Mouse (Mus musculus): ENCODE data around the gene Shisal1. TPM values are rescaled to one million over a fixed set of nuclear protein-coding genes. Genes with fewer than 3 reads are reported as not detected.

The Shisal1 gene
- polyA plus RNA-seq, 1 experiment: 0.30 TPM

DNA sequence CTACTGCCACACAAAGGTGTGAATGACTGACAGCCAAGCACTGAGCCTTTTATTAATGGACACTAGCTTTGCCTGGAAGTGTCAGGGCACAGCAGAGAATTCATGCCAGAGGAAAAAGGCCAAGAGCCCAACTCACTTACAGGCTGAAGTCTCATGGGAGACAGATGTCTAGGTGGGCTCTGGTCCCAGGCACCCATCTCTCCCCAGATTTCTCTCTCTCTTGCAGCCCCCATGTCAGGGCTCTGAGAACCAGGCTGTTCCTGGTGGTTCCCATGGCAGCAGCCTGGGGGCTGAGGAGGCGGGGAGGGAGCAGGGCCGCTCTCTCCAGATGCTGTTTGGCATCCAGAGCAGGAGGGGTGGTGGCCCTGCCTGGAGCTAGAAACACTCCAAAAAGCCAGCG, 38.3 kb downstream of the Shisal1 start:
- Histone ChIP-seq H3K9me3 (replicated peaks; ENCODE audit: control insufficient read depth, insufficient read depth, low read length, poor library complexity, severe bottlenecking) (no peaks in the 10 kb centered on the region), H3K9ac (ENCODE audit: low read depth, poor library complexity, severe bottlenecking) (no peak overlapping the region), H3K4me1 (ENCODE audit: control insufficient read depth, insufficient read depth, low read length) (peaks cover 4% of the 10 kb centered on the region), H3K36me3 (ENCODE audit: control insufficient read depth, insufficient read depth, low read length, poor library complexity, severe bottlenecking) (no peaks in the 10 kb centered on the region), H3K4me3 (ENCODE audit: low read depth, low read length) (no peak overlapping the region), H3K27me3 (ENCODE audit: control insufficient read depth, insufficient read depth, low read length, poor library complexity, severe bottlenecking) (no peaks in the 10 kb centered on the region), H3K27ac (ENCODE audit: insufficient read depth, low read length) (no peak overlapping the region)
- no peak for TF ChIP-seq EP300 (IDR thresholded peaks at IDR 0.05; ENCODE audit: insufficient read depth, low read depth, low read length)
- TF ChIP-seq POLR2A (IDR thresholded peaks at IDR 0.05; ENCODE audit: insufficient read depth, low read length): no peak
- TF ChIP-seq CTCF (IDR thresholded peaks at IDR 0.05; ENCODE audit: low read depth, low read length): no peak

DNA sequence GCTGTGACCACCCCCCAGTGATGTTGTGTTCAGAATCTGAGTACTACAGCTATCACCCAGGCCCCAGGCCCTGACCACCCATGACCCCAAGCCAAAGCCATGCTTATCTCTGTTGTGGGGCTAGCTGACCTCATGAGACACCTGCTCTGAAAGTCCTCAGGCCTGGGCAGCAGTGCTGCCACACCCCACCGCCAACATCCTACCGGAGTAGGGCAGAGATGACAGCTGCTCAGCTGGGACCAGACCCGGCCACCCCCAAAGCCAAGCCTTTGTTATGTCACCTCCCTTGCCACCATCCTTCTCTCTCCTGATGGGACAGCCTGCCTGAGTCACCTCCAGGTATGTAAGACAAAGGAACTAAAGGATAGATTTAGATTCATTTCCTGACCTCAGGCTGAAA, 41.1 kb downstream of the Shisal1 start:
- TF ChIP-seq CTCF (IDR thresholded peaks at IDR 0.05; ENCODE audit: low read depth, low read length) (no peak), POLR2A (IDR thresholded peaks at IDR 0.05; ENCODE audit: insufficient read depth, low read length) (no peak), EP300 (IDR thresholded peaks at IDR 0.05; ENCODE audit: insufficient read depth, low read depth, low read length) (no peak)
- Histone ChIP-seq H3K4me1 (ENCODE audit: control insufficient read depth, insufficient read depth, low read length) (peaks cover 2% of the 10 kb centered on the region), H3K36me3 (ENCODE audit: control insufficient read depth, insufficient read depth, low read length, poor library complexity, severe bottlenecking) (no peaks in the 10 kb centered on the region), H3K9me3 (replicated peaks; ENCODE audit: control insufficient read depth, insufficient read depth, low read length, poor library complexity, severe bottlenecking) (no peaks in the 10 kb centered on the region), H3K9ac (ENCODE audit: low read depth, poor library complexity, severe bottlenecking) (no peak overlapping the region), H3K27ac (ENCODE audit: insufficient read depth, low read length) (no peak overlapping the region), H3K27me3 (ENCODE audit: control insufficient read depth, insufficient read depth, low read length, poor library complexity, severe bottlenecking) (no peaks in the 10 kb centered on the region), H3K4me3 (ENCODE audit: low read depth, low read length) (no peak overlapping the region)

DNA sequence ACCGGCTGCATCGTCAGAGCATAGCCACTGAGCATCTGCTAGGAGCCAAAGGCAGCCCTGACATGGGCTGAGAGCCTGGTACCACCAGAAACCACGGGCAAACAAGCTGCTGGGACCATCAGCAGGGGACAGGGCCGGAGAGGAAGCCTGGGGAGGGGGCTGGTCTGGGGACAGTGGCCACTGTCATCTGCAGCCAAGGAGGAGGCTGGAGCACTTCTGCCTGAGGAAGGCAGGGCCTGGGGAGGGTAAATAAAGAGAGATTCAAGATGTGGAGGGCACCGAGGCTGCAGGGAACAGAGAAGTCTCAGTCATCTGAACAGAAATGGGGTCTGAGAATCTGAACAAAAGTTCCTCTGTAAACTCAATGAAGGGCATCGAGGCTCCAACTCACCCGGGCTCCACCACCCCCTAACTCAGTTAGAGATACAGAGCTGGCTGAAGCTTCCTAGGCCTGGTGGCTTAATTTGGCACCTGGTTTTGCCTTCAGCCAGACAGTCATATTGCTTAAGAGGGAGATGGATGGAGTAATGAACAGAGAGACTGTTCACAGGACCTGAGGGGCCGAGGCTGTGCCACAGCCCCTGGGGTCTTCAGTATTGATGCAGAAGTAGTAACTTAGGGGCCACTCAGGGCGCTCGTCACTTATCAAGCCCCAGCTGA, 43.3 kb downstream of the Shisal1 start:
- no peak for TF ChIP-seq POLR2A (IDR thresholded peaks at IDR 0.05; ENCODE audit: insufficient read depth, low read length)
- no peak for TF ChIP-seq EP300 (IDR thresholded peaks at IDR 0.05; ENCODE audit: insufficient read depth, low read depth, low read length)
- TF ChIP-seq CTCF (IDR thresholded peaks at IDR 0.05; ENCODE audit: low read depth, low read length): no peak
- no peak overlapping the region for H3K27ac ChIP-seq (ENCODE audit: insufficient read depth, low read length)
- H3K27me3 ChIP-seq (ENCODE audit: control insufficient read depth, insufficient read depth, low read length, poor library complexity, severe bottlenecking): no peaks in the 10 kb centered on the region

DNA sequence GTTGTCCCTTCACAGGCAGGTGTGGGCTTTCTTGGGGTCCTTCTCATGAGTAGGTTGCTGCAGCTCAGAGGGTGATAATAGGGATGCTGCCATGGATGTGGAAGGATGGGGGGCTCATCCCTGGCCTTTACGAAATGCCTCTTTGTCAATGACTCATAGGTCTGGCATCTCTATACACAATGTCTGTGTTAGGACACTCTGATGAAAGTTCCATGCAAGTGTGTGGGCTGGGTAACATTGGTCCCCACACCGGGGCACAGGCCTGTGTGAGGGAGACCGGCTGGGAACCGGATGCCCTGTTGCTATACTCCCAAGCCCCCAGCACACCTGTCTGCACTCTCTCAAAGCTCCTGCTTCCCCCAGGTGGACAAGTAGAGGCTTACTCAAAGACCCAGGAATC, 48.3 kb downstream of the Shisal1 start:
- Histone ChIP-seq H3K4me1 (ENCODE audit: control insufficient read depth, insufficient read depth, low read length) (peaks cover 4% of the 10 kb centered on the region), H3K9ac (ENCODE audit: low read depth, poor library complexity, severe bottlenecking) (no peak overlapping the region), H3K27me3 (ENCODE audit: control insufficient read depth, insufficient read depth, low read length, poor library complexity, severe bottlenecking) (no peaks in the 10 kb centered on the region), H3K4me3 (ENCODE audit: low read depth, low read length) (no peak overlapping the region), H3K9me3 (replicated peaks; ENCODE audit: control insufficient read depth, insufficient read depth, low read length, poor library complexity, severe bottlenecking) (no peaks in the 10 kb centered on the region), H3K36me3 (ENCODE audit: control insufficient read depth, insufficient read depth, low read length, poor library complexity, severe bottlenecking) (no peaks in the 10 kb centered on the region), H3K27ac (ENCODE audit: insufficient read depth, low read length) (no peak overlapping the region)
- no peak for TF ChIP-seq POLR2A (IDR thresholded peaks at IDR 0.05; ENCODE audit: insufficient read depth, low read length)
- no peak for TF ChIP-seq EP300 (IDR thresholded peaks at IDR 0.05; ENCODE audit: insufficient read depth, low read depth, low read length)

More for the DNA sequence above, 43.3 kb downstream of the Shisal1 start:
- peaks cover 4% of the 10 kb centered on the region for H3K4me1 ChIP-seq (ENCODE audit: control insufficient read depth, insufficient read depth, low read length)
- H3K9me3 ChIP-seq (replicated peaks; ENCODE audit: control insufficient read depth, insufficient read depth, low read length, poor library complexity, severe bottlenecking): no peaks in the 10 kb centered on the region
- no peak overlapping the region for H3K4me3 ChIP-seq (ENCODE audit: low read depth, low read length)
- H3K36me3 ChIP-seq (ENCODE audit: control insufficient read depth, insufficient read depth, low read length, poor library complexity, severe bottlenecking): no peaks in the 10 kb centered on the region
- no peak overlapping the region for H3K9ac ChIP-seq (ENCODE audit: low read depth, poor library complexity, severe bottlenecking)

DNA sequence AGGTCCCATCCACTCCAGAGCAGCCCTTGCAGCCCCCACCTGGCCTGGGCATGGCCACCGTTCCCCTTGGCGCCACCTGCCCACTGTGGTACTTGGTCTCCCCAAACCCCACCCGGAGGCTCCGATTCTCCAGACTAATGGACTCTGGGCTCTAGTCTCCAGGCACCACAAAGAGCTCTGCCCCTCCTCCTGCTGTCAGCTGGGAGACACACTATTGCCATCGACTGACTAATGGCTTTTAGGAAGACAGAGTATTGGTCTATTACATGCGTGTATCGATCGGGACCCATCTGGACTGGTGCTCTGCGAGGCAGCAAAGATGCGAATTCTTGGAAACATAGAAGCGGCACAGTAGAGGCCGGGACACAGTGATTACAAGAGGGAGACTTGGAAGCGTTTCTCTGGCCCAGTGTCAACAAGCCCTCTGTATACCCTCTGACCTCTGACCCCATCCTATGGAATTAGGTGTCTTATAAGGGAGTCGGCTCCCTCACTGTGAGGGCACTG, 49.2 kb downstream of the Shisal1 start:
- no peaks in the 10 kb centered on the region for H3K9me3 ChIP-seq (replicated peaks; ENCODE audit: control insufficient read depth, insufficient read depth, low read length, poor library complexity, severe bottlenecking)
- H3K4me1 ChIP-seq (ENCODE audit: control insufficient read depth, insufficient read depth, low read length): peaks cover 4% of the 10 kb centered on the region
- no peak overlapping the region for H3K9ac ChIP-seq (ENCODE audit: low read depth, poor library complexity, severe bottlenecking)
- no peak for TF ChIP-seq EP300 (IDR thresholded peaks at IDR 0.05; ENCODE audit: insufficient read depth, low read depth, low read length)
- TF ChIP-seq CTCF (IDR thresholded peaks at IDR 0.05; ENCODE audit: low read depth, low read length): no peak
- no peak for TF ChIP-seq POLR2A (IDR thresholded peaks at IDR 0.05; ENCODE audit: insufficient read depth, low read length)
- H3K27me3 ChIP-seq (ENCODE audit: control insufficient read depth, insufficient read depth, low read length, poor library complexity, severe bottlenecking): no peaks in the 10 kb centered on the region
- no peak overlapping the region for H3K27ac ChIP-seq (ENCODE audit: insufficient read depth, low read length)
- H3K4me3 ChIP-seq (ENCODE audit: low read depth, low read length): no peak overlapping the region
- H3K36me3 ChIP-seq (ENCODE audit: control insufficient read depth, insufficient read depth, low read length, poor library complexity, severe bottlenecking): no peaks in the 10 kb centered on the region

DNA sequence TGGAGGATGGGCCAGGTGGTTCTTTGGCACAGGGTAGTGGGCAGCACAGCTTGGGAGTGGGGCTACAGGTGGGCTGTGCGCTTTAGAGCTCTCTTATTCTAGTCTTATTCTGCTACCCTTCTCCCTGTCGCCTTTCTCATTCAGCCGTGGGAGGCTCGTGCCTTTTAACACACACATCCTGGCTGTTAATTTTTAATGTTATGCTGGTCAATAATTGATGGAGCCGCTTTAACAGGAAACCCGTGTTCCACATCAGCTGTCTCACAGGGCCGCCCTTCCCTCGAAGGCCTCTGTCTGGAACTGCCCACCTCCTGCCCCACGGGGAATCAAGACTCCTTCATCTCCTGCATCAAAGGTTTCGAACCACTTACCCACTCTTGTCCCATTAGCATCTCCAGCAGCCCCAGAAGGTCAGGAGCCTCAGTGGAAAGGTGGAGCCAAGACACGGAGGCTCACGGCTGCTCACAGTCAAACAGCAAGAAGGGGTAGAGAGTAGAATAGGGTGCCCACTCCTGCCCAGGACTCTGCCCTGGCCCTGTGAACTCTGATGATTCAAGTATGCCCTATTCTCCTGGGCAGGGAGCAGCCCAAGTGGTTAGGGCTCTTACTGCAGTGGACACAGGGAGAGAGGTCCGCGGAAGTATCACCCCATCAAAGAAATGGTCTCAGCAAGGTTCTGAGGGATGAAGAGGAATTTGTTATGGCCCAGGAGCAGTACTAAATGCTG, 51.4 kb downstream of the Shisal1 start:
- H3K9me3 ChIP-seq (replicated peaks; ENCODE audit: control insufficient read depth, insufficient read depth, low read length, poor library complexity, severe bottlenecking): no peaks in the 10 kb centered on the region
- no peak overlapping the region for H3K27ac ChIP-seq (ENCODE audit: insufficient read depth, low read length)

More for the DNA sequence above, 51.4 kb downstream of the Shisal1 start:
- TF ChIP-seq CTCF (IDR thresholded peaks at IDR 0.05; ENCODE audit: low read depth, low read length) (no peak), POLR2A (IDR thresholded peaks at IDR 0.05; ENCODE audit: insufficient read depth, low read length) (no peak), EP300 (IDR thresholded peaks at IDR 0.05; ENCODE audit: insufficient read depth, low read depth, low read length) (no peak)
- peaks cover 2% of the 10 kb centered on the region for H3K4me1 ChIP-seq (ENCODE audit: control insufficient read depth, insufficient read depth, low read length)
- no peaks in the 10 kb centered on the region for H3K27me3 ChIP-seq (ENCODE audit: control insufficient read depth, insufficient read depth, low read length, poor library complexity, severe bottlenecking)
- H3K4me3 ChIP-seq (ENCODE audit: low read depth, low read length): no peak overlapping the region
- H3K9ac ChIP-seq (ENCODE audit: low read depth, poor library complexity, severe bottlenecking): no peak overlapping the region
- no peaks in the 10 kb centered on the region for H3K36me3 ChIP-seq (ENCODE audit: control insufficient read depth, insufficient read depth, low read length, poor library complexity, severe bottlenecking)

Measured in ES-Bruce4 (cell line).